Comparison of ENCODE assay signal across 8 mouse cellular contexts in genomic region chr4:59580495-59581281, GRCm38 (mm10). TPM values are rescaled to one million over a fixed set of nuclear protein-coding genes. Genes with fewer than 3 reads are reported as not detected.
DNase-seq lines count a peak whose midpoint lies in the region; ATAC-seq and TF ChIP-seq lines count a peak whose summit lies in the region.

No protein-coding gene starts in this region.

- DNase-seq in spleen, adult 18-20 months: peak; percentile 9 to 12
- no peak for DNase-seq in spleen, postnatal 4 days (ENCODE audit: low spot score in 2 of 2)
- DNase-seq in brain, embryonic 14.5 days (ENCODE audit: low read depth): peak; percentile 83
- peak; percentile 80 for DNase-seq in hindbrain, postnatal 0 days (ENCODE audit: low spot score)
- DNase-seq in retina, postnatal 7 days (ENCODE audit: low read depth, low spot score): peak; percentile 24
- DNase-seq in gastrocnemius, adult 18-20 months (ENCODE audit: low spot score): no peak

- H3K27me3 ChIP-seq in erythroblast, embryonic 14.5 days (ENCODE audit: control insufficient read depth): no peaks in the 10 kb centered on the region
- H3K27me3 ChIP-seq in hindbrain, postnatal 0 days (ENCODE audit: insufficient read depth, low read length): no peaks in the 10 kb centered on the region
- H3K27me3 ChIP-seq in lung, embryonic 15.5 days: no peaks in the 10 kb centered on the region

- peak overlapping the region; percentile 83 for H3K27ac ChIP-seq in hindbrain, postnatal 0 days
- peak overlapping the region; percentile 86 for H3K27ac ChIP-seq in lung, embryonic 15.5 days

- H3K4me3 ChIP-seq in erythroblast, embryonic 14.5 days (replicated peaks): peak overlapping the region; percentile 94
- H3K4me3 ChIP-seq in hindbrain, postnatal 0 days (ENCODE audit: low read length): peak overlapping the region; percentile 63
- peak overlapping the region; percentile 76 for H3K4me3 ChIP-seq in lung, embryonic 15.5 days

- peaks cover 30% of the 10 kb centered on the region for H3K4me1 ChIP-seq in erythroblast, embryonic 14.5 days (ENCODE audit: control insufficient read depth)
- H3K4me1 ChIP-seq in hindbrain, postnatal 0 days (ENCODE audit: insufficient read depth, low read length): peaks cover 4% of the 10 kb centered on the region; the same call in 1 of the 2 replicates
- peaks cover 6% of the 10 kb centered on the region; the same call in 1 of the 2 replicates for H3K4me1 ChIP-seq in lung, embryonic 15.5 days

- TF ChIP-seq CTCF in brain, embryonic 14.5 days (IDR thresholded peaks at IDR 0.05; ENCODE audit: borderline replicate concordance, extremely low read depth, insufficient read depth, insufficient read length): no peak
- no peak for TF ChIP-seq CTCF in hindbrain, postnatal 0 days (IDR thresholded peaks at IDR 0.05; ENCODE audit: low read depth)

- peak overlapping the region; percentile 58 for H3K9ac ChIP-seq in hindbrain, postnatal 0 days (replicated peaks; ENCODE audit: low read length)
- H3K9ac ChIP-seq in lung, embryonic 15.5 days: peak overlapping the region; percentile 70

- H3K9me3 ChIP-seq in erythroblast, embryonic 14.5 days (ENCODE audit: control insufficient read depth, low read length): no peaks in the 10 kb centered on the region
- no peaks in the 10 kb centered on the region for H3K9me3 ChIP-seq in hindbrain, postnatal 0 days (ENCODE audit: low read length)
- no peaks in the 10 kb centered on the region for H3K9me3 ChIP-seq in lung, embryonic 15.5 days

- no peaks in the 10 kb centered on the region for H3K36me3 ChIP-seq in erythroblast, embryonic 14.5 days (ENCODE audit: control insufficient read depth)
- no peaks in the 10 kb centered on the region for H3K36me3 ChIP-seq in hindbrain, postnatal 0 days (ENCODE audit: insufficient read depth, low read length)
- no peaks in the 10 kb centered on the region for H3K36me3 ChIP-seq in lung, embryonic 15.5 days

- TF ChIP-seq POLR2A in brain, embryonic 14.5 days (IDR thresholded peaks at IDR 0.05; ENCODE audit: borderline replicate concordance, extremely low read depth, insufficient read depth, insufficient read length, poor library complexity, severe bottlenecking): no peak

- WGBS in hindbrain, postnatal 0 days: under 1% methylated on average over 23 of the region's 23 CpGs
- WGBS in lung, embryonic 15.5 days: under 1% methylated on average over 23 of the region's 23 CpGs

- H3K4me2 ChIP-seq in hindbrain, postnatal 0 days (ENCODE audit: low read depth, low read length): peak overlapping the region; percentile 84
- peak overlapping the region; percentile 79 for H3K4me2 ChIP-seq in lung, embryonic 15.5 days

- peak; percentile 57 for ATAC-seq in hindbrain, postnatal 0 days
- 0 out of 2 replicates have a peak, but pooled peaks have one; percentile 13 for ATAC-seq in lung, embryonic 15.5 days (ENCODE audit: borderline replicate concordance, extremely low read depth, low FRiP score, low TSS enrichment)

RNA-seq across cellular contexts. Expression of gene Hsdl2, which starts 0.7 kb away (rescaled TPM):
- polyA plus RNA-seq in brain, embryonic 14.5 days (2012; rRNA removed): 16.6 and 22.6 TPM in 2 replicates
- 0.35 and 0.37 TPM in 2 replicates for polyA plus RNA-seq in erythroblast, embryonic 14.5 days (2012)
- total RNA-seq in hindbrain, postnatal 0 days (2014; rRNA removed): 23.6 and 27.9 TPM in 2 replicates
- 48.8 and 57.3 TPM in 2 replicates for polyA plus RNA-seq in hindbrain, postnatal 0 days (2015; fragmentation: Nextera tagmentation; extraction: Ambion mirVana)
- 20.7 and 22.8 TPM in 2 replicates for polyA plus RNA-seq in lung, embryonic 15.5 days (2015; fragmentation: Nextera tagmentation; extraction: Ambion mirVana)
- total RNA-seq in gastrocnemius, adult 18-20 months (2021): 10 to 100 TPM; 55.7 to 62.5 TPM

RNA-seq across cellular contexts. Expression of gene Ptbp3, which starts 31.5 kb away (rescaled TPM):
- 14.0 and 18.6 TPM in 2 replicates for polyA plus RNA-seq in brain, embryonic 14.5 days (2012; rRNA removed)
- polyA plus RNA-seq in erythroblast, embryonic 14.5 days (2012): 4.6 and 4.9 TPM in 2 replicates
- 29.0 and 29.2 TPM in 2 replicates for total RNA-seq in hindbrain, postnatal 0 days (2014; rRNA removed)
- polyA plus RNA-seq in hindbrain, postnatal 0 days (2015; fragmentation: Nextera tagmentation; extraction: Ambion mirVana): 12.0 and 13.2 TPM in 2 replicates
- 50.3 and 54.2 TPM in 2 replicates for polyA plus RNA-seq in lung, embryonic 15.5 days (2015; fragmentation: Nextera tagmentation; extraction: Ambion mirVana)
- total RNA-seq in gastrocnemius, adult 18-20 months (2021): 1 to 10 TPM; 6.6 to 9.0 TPM

RNA-seq across cellular contexts. Expression of gene E130308A19Rik, which starts 45.3 kb away (rescaled TPM):
- 19.0 and 31.6 TPM in 2 replicates for polyA plus RNA-seq in brain, embryonic 14.5 days (2012; rRNA removed)
- polyA plus RNA-seq in erythroblast, embryonic 14.5 days (2012): 0.17 TPM in 2 replicates
- 29.2 and 41.9 TPM in 2 replicates for total RNA-seq in hindbrain, postnatal 0 days (2014; rRNA removed)
- polyA plus RNA-seq in hindbrain, postnatal 0 days (2015; fragmentation: Nextera tagmentation; extraction: Ambion mirVana): 33.8 and 35.7 TPM in 2 replicates
- polyA plus RNA-seq in lung, embryonic 15.5 days (2015; fragmentation: Nextera tagmentation; extraction: Ambion mirVana): 25.0 and 25.1 TPM in 2 replicates
- 1 to 10 TPM; 4.9 to 6.9 TPM for total RNA-seq in gastrocnemius, adult 18-20 months (2021)

Comparison
In these comparisons a context has a peak if more than half of its experiments do, and no peak if none do; other contexts are left out.
1. DNase-seq: peak in spleen, adult 18-20 months (2 of 2), brain, embryonic 14.5 days (single experiment), hindbrain, postnatal 0 days (single experiment) and retina, postnatal 7 days (single experiment); none in spleen, postnatal 4 days (0 of 2) and gastrocnemius, adult 18-20 months (single experiment).
2. RNA of gene Hsdl2, which starts 0.7 kb away (polyA plus RNA-seq): 48.8 to 57.3 TPM in hindbrain, postnatal 0 days, 20.7 to 22.8 TPM in lung, embryonic 15.5 days and 16.6 to 22.6 TPM in brain, embryonic 14.5 days; 0.35 to 0.37 TPM in erythroblast, embryonic 14.5 days; every median in the first group is over 10 times any median in the second.
3. RNA of gene E130308A19Rik, which starts 45.3 kb away (polyA plus RNA-seq): 33.8 to 35.7 TPM in hindbrain, postnatal 0 days, 19.0 to 31.6 TPM in brain, embryonic 14.5 days and 25.0 to 25.1 TPM in lung, embryonic 15.5 days; 0.17 TPM in erythroblast, embryonic 14.5 days; every median in the first group is over 10 times any median in the second.
4. Peak in every context shown above with its lines, with median percentiles within 50 percentile points of each other: H3K4me3 ChIP-seq.